Mouse (Mus musculus) liver, embryonic 12.5 days (tissue): ENCODE data around the gene Gm732. TPM values are rescaled to one million over a fixed set of nuclear protein-coding genes. Genes with fewer than 3 reads are reported as not detected.

ENCODE experiments used
- ATAC-seq: fragments of 200-750 bp; cut with Nextera tagmentation; 2 replicates; pipeline ENCODE4 v1.8.0; 2017; ENCODE audit warnings: moderate number of reproducible peaks, mild to moderate bottlenecking, moderate library complexity
- H3K27ac ChIP-seq: fragments of 300-500 bp; sonication (generic); 2 replicates; pipeline ENCODE4 v1.5.1; 2016; ENCODE audit warnings: mild to moderate bottlenecking
- H3K27me3 ChIP-seq: fragments of 300-500 bp; sonication (generic); replicated peaks from 2 replicates; pipeline ENCODE4 v1.6.1; 2016; ENCODE audit warnings: mild to moderate bottlenecking, moderate library complexity
- H3K36me3 ChIP-seq: fragments of 300-500 bp; sonication (generic); 2 replicates; pipeline ENCODE4 v1.6.1; 2016; ENCODE audit warnings: mild to moderate bottlenecking, moderate library complexity
- H3K4me1 ChIP-seq: fragments of 300-500 bp; sonication (generic); 2 replicates; pipeline ENCODE4 v1.6.1; 2016
- H3K4me2 ChIP-seq: fragments of 300-500 bp; sonication (generic); 2 replicates; pipeline ENCODE4 v1.6.1; 2016; ENCODE audit warnings: mild to moderate bottlenecking, moderate library complexity
- H3K4me3 ChIP-seq: fragments of 300-500 bp; sonication (generic); 2 replicates; pipeline ENCODE4 v1.5.1; 2016; ENCODE audit warnings: mild to moderate bottlenecking, moderate library complexity
- H3K9ac ChIP-seq: fragments of 300-500 bp; sonication (generic); 2 replicates; pipeline ENCODE4 v1.6.1; 2016; ENCODE audit warnings: mild to moderate bottlenecking, moderate library complexity
- H3K9me3 ChIP-seq: fragments of 300-500 bp; sonication (generic); replicated peaks from 2 replicates; pipeline ENCODE4 v1.6.1; 2016; ENCODE audit warnings: mild to moderate bottlenecking, moderate library complexity
- WGBS: fragments of 180-500 bp; shearing (Covaris S2); methylation state at CpG from one replicate; pipeline ENCODE4 v1.1.7; 2016; ENCODE audit not compliant: insufficient replicate concordance; 5-methylcytosine and 5-hydroxymethylcytosine counted together
- polyA plus RNA-seq: library from polyadenylated mRNA; unstranded; fragments of >200 nt; fragmentation: Nextera tagmentation; extraction: Ambion mirVana; gene quantifications from 2 replicates; pipeline ENCODE4 v1.2.1, GENCODE M21; 2016

Gene Gm732
- polyA plus RNA-seq = not detected in 2 replicates

DNA sequence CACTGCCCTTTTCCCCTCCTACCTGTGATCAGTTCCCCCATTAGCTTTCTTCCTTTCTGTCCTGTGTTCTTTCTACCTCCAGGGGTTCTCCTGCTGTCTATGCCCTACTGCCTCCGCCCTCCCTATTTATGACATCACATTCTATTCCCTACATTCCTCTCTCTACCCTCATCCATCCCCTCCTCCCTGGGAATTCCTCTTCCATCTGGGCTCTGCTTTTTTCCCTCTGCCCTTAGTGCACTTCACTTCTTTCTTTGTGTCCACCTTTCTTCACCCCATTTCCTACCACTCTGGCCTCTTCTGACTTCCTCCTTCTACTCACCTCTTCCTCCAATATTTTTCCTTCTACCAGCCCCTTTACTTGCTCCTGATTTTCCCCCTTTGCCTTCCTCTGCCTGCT, at the start of gene Gm732:
TSS of gene Gm732 (minus strand) at position 101 of the 400 bp plus-strand sequence.
- ATAC-seq = no peak
- Histone ChIP-seq H3K9me3 (no peaks in the 10 kb centered on the region), H3K36me3 (no peaks in the 10 kb centered on the region), H3K4me1 (no peaks in the 10 kb centered on the region), H3K27me3 (no peaks in the 10 kb centered on the region), H3K4me2 (no peak within 1 kb of the TSS), H3K27ac (no peak within 1 kb of the TSS), H3K4me3 (no peak within 1 kb of the TSS), H3K9ac (no peak within 1 kb of the TSS)
- 47% methylated on average over 1 of the region's 1 CpGs for WGBS

Other genes with a start within 250 kb of the Gm732 start
- gene Tent5d, start 155.9 kb downstream of the Gm732 start, polyA plus RNA-seq = 0.18 and 0.35 TPM in 2 replicates
- gene 2610002M06Rik, start 132.1 kb downstream of the Gm732 start, polyA plus RNA-seq = 11.5 and 12.5 TPM in 2 replicates